Mouse (Mus musculus): ENCODE results near the gene Ankrd35.

GRCm38 (mm10) chr3:96727343-96727827 is 57.5 kb downstream of the Ankrd35 start, which contains the start of the genes Polr3c and Rnf115:
- no peak for TF ChIP-seq CTCF (IDR thresholded peaks at IDR 0.05; ENCODE audit: borderline replicate concordance, insufficient read depth, low read length)
- TF ChIP-seq POLR2A (IDR thresholded peaks at IDR 0.05; ENCODE audit: low read depth, low read length): peak; percentile 81
